Mouse (Mus musculus) spleen, postnatal 0 days (tissue): ENCODE results near the gene Yy2. TPM values are rescaled to one million over a fixed set of nuclear protein-coding genes. Genes with fewer than 3 reads are reported as not detected.

Source experiments
- polyA plus RNA-seq: library from polyadenylated mRNA; unstranded; fragments of >200 nt; fragmentation: Nextera tagmentation; extraction: Ambion mirVana; gene quantifications from 2 replicates; pipeline ENCODE4 v1.2.1, GENCODE M21; 2015

Yy2 gene
- polyA plus RNA-seq, result 1.6 TPM in 2 replicates

GRCm38 (mm10) chrX:157568840-157569239, at the start of gene Yy2:
Gene Yy2 (minus strand): TSS chrX:157568985.

GRCm38 (mm10) chrX:157598186-157598996, 29.6 kb upstream of the Yy2 start, which contains the start of gene Mbtps2:
Gene Mbtps2 (minus strand): TSS chrX:157598715.

Other genes with a start within 250 kb of the Yy2 start
- 0.04 TPM in 2 replicates for gene Phex, start 153.7 kb downstream of the Yy2 start, polyA plus RNA-seq
- gene Sms, start 76.7 kb downstream of the Yy2 start, polyA plus RNA-seq, result 42.0 and 43.1 TPM in 2 replicates
- gene Mbtps2, start 29.7 kb upstream of the Yy2 start, polyA plus RNA-seq, result 7.0 and 7.3 TPM in 2 replicates
- gene Smpx, start 129.9 kb upstream of the Yy2 start, polyA plus RNA-seq, result 1.6 and 2.5 TPM in 2 replicates
- not detected in 2 replicates for gene Klhl34, start 249.4 kb upstream of the Yy2 start, polyA plus RNA-seq